29 mouse cellular contexts compared by ENCODE assay signal in the genomic region with DNA sequence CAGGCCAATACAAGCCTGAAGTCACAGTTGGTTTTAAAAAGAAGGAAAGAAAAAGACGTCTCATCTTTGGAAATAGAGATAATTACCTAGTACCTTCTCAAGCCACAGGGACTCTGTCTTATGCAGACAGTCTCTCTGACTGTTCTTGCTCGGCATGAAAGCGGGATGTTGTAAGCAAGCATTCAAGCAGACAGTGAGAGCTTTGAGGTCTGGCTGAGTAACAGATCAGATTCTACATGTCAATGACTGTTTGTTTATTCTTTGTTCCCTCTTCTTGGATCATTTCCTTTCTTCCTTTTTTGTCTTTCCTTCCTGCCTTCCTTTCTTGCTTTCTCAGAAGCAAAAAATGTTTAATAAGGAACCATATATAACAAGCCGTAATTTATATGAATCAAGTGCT.
A peak's percentile ranks its signal among the peaks of the same experiment; 100 is the strongest.
DNase-seq lines count a peak whose midpoint lies in the region; ATAC-seq and TF ChIP-seq lines count a peak whose summit lies in the region.
"Had no signal": no experiment of that assay in that cellular context is flagged by ENCODE, and none has a peak within 500 bp of the region (broad histone marks: within the 10 kb centered on the region; RNA-seq: fewer than 3 reads in every experiment).

No protein-coding gene starts in this region.

- H3K4me2 ChIP-seq in hindbrain, postnatal 0 days (ENCODE audit: low read depth, low read length): no peak overlapping the region
- H3K4me2 ChIP-seq in hindbrain, embryonic 11.5 days (replicated peaks; ENCODE audit: low read depth, low read length): no peak overlapping the region
- H3K4me2 ChIP-seq in lung, embryonic 15.5 days: no peak overlapping the region
- no peak overlapping the region for H3K4me2 ChIP-seq in lung, postnatal 0 days (replicated peaks; ENCODE audit: low read depth, low read length)
- H3K4me2 ChIP-seq: embryonic facial prominence, embryonic 13.5 days; embryonic facial prominence, embryonic 15.5 days; forebrain, embryonic 12.5 days had no signal

- no peak for TF ChIP-seq CTCF in hindbrain, postnatal 0 days (IDR thresholded peaks at IDR 0.05; ENCODE audit: low read depth)
- TF ChIP-seq CTCF in lung, postnatal 0 days (IDR thresholded peaks at IDR 0.05): no peak

- no peak overlapping the region for H3K9ac ChIP-seq in hindbrain, postnatal 0 days (replicated peaks; ENCODE audit: low read length)
- no peak overlapping the region for H3K9ac ChIP-seq in hindbrain, embryonic 11.5 days (ENCODE audit: low read depth, low read length)
- H3K9ac ChIP-seq in lung, embryonic 15.5 days: no peak overlapping the region
- no peak overlapping the region for H3K9ac ChIP-seq in lung, postnatal 0 days (replicated peaks; ENCODE audit: low read depth)
- H3K9ac ChIP-seq: embryonic facial prominence, embryonic 13.5 days; embryonic facial prominence, embryonic 15.5 days; forebrain, embryonic 12.5 days had no signal

- H3K4me1 ChIP-seq in hindbrain, postnatal 0 days (ENCODE audit: insufficient read depth, low read length): no peaks in the 10 kb centered on the region
- H3K4me1 ChIP-seq in hindbrain, embryonic 11.5 days (replicated peaks; ENCODE audit: control insufficient read depth, insufficient read depth, low read length): no peaks in the 10 kb centered on the region
- H3K4me1 ChIP-seq in lung, embryonic 15.5 days: no peaks in the 10 kb centered on the region
- no peaks in the 10 kb centered on the region for H3K4me1 ChIP-seq in lung, postnatal 0 days (ENCODE audit: insufficient read depth, low read depth, low read length)
- H3K4me1 ChIP-seq: embryonic facial prominence, embryonic 13.5 days; embryonic facial prominence, embryonic 15.5 days; forebrain, embryonic 10.5 days; forebrain, embryonic 12.5 days had no signal

- DNase-seq in hindbrain, postnatal 0 days (ENCODE audit: low spot score): no peak
- no peak for DNase-seq in hindbrain, embryonic 11.5 days (ENCODE audit: low spot score)
- DNase-seq in lung, postnatal 14 days: no peak
- peak; percentile 31 for DNase-seq in lung, postnatal 0 days (ENCODE audit: low spot score)
- no peak for DNase-seq in lung, postnatal 10 days
- DNase-seq in thymus, postnatal 14 days: no peak
- DNase-seq: adrenal gland, adult 8-10 months; adrenal gland, postnatal 14 days; adrenal gland, postnatal 36 days; B cell, adult 2 months; cerebellum, adult 18-20 months; cerebellum, adult 8-10 months; cerebellum, adult 9-11 months; cerebellum, postnatal 14 days; cerebellum, postnatal 36 days; embryo, embryonic 11 days had no signal

- H3K27me3 ChIP-seq in hindbrain, postnatal 0 days (ENCODE audit: insufficient read depth, low read length): no peaks in the 10 kb centered on the region
- H3K27me3 ChIP-seq in hindbrain, embryonic 11.5 days (ENCODE audit: control insufficient read depth, insufficient read depth, low read length): no peaks in the 10 kb centered on the region
- no peaks in the 10 kb centered on the region for H3K27me3 ChIP-seq in lung, embryonic 15.5 days
- no peaks in the 10 kb centered on the region for H3K27me3 ChIP-seq in lung, postnatal 0 days (replicated peaks; ENCODE audit: insufficient read depth, low read length)
- H3K27me3 ChIP-seq: CH12.LX; embryonic facial prominence, embryonic 13.5 days; embryonic facial prominence, embryonic 15.5 days; forebrain, embryonic 12.5 days had no signal

- H3K4me3 ChIP-seq in hindbrain, postnatal 0 days (ENCODE audit: low read length): no peak overlapping the region
- no peak overlapping the region for H3K4me3 ChIP-seq in hindbrain, embryonic 11.5 days (ENCODE audit: low read depth, low read length)
- H3K4me3 ChIP-seq in lung, embryonic 15.5 days: no peak overlapping the region
- H3K4me3 ChIP-seq in lung, postnatal 0 days (ENCODE audit: low read depth, low read length): no peak overlapping the region
- H3K4me3 ChIP-seq: embryonic facial prominence, embryonic 13.5 days; embryonic facial prominence, embryonic 15.5 days; erythroblast, embryonic 14.5 days; forebrain, embryonic 10.5 days; forebrain, embryonic 12.5 days had no signal

- no peaks in the 10 kb centered on the region for H3K9me3 ChIP-seq in hindbrain, postnatal 0 days (ENCODE audit: low read length)
- no peaks in the 10 kb centered on the region for H3K9me3 ChIP-seq in hindbrain, embryonic 11.5 days (ENCODE audit: control insufficient read depth, low read length)
- no peaks in the 10 kb centered on the region for H3K9me3 ChIP-seq in lung, embryonic 15.5 days
- H3K9me3 ChIP-seq in lung, postnatal 0 days (ENCODE audit: low read length): no peaks in the 10 kb centered on the region
- H3K9me3 ChIP-seq: embryonic facial prominence, embryonic 13.5 days; embryonic facial prominence, embryonic 15.5 days; forebrain, embryonic 10.5 days; forebrain, embryonic 12.5 days; G1E had no signal

- no peak for ATAC-seq in hindbrain, postnatal 0 days
- no peak for ATAC-seq in hindbrain, embryonic 11.5 days (ENCODE audit: low FRiP score)
- no peak for ATAC-seq in lung, embryonic 15.5 days (ENCODE audit: borderline replicate concordance, extremely low read depth, low FRiP score, low TSS enrichment)
- ATAC-seq in lung, postnatal 0 days: no peak
- ATAC-seq: activated CD4-positive, CD25-positive, alpha-beta regulatory T cell, adult 4 months; CD4-positive, CD25-positive, alpha-beta regulatory T cell, adult 4 months; forebrain, embryonic 14.5 days; forebrain, embryonic 16.5 days; Patski had no signal

- no peak for TF ChIP-seq EP300 in lung, postnatal 0 days (IDR thresholded peaks at IDR 0.05)

- WGBS in hindbrain, postnatal 0 days: 47% methylated on average over 4 of the region's 4 CpGs
- WGBS in hindbrain, embryonic 11.5 days: 38% methylated on average over 4 of the region's 4 CpGs
- WGBS in lung, embryonic 15.5 days: 37% methylated on average over 4 of the region's 4 CpGs
- WGBS in lung, postnatal 0 days: 38% methylated on average over 4 of the region's 4 CpGs

- no peaks in the 10 kb centered on the region for H3K36me3 ChIP-seq in hindbrain, postnatal 0 days (ENCODE audit: insufficient read depth, low read length)
- no peaks in the 10 kb centered on the region for H3K36me3 ChIP-seq in hindbrain, embryonic 11.5 days (ENCODE audit: control insufficient read depth, insufficient read depth, low read length)
- H3K36me3 ChIP-seq in lung, embryonic 15.5 days: no peaks in the 10 kb centered on the region
- no peaks in the 10 kb centered on the region for H3K36me3 ChIP-seq in lung, postnatal 0 days (ENCODE audit: insufficient read depth, low read length)
- H3K36me3 ChIP-seq: embryonic facial prominence, embryonic 13.5 days; embryonic facial prominence, embryonic 15.5 days; forebrain, embryonic 10.5 days; forebrain, embryonic 12.5 days; G1E had no signal

- H3K27ac ChIP-seq in hindbrain, postnatal 0 days: peak overlapping the region; percentile 26; the same call in 1 of the 2 replicates
- H3K27ac ChIP-seq in hindbrain, embryonic 11.5 days (ENCODE audit: low read depth, low read length): no peak overlapping the region
- peak overlapping the region; percentile 12; the same call in 1 of the 2 replicates for H3K27ac ChIP-seq in lung, embryonic 15.5 days
- no peak overlapping the region for H3K27ac ChIP-seq in lung, postnatal 0 days (ENCODE audit: low read length)
- H3K27ac ChIP-seq: embryonic facial prominence, embryonic 13.5 days; embryonic facial prominence, embryonic 15.5 days; forebrain, embryonic 10.5 days; forebrain, embryonic 12.5 days had no signal

Comparison
In these comparisons a context has a peak if more than half of its experiments do, and no peak if none do; other contexts are left out.
1. H3K27ac ChIP-seq: peak in hindbrain, postnatal 0 days (single experiment) and lung, embryonic 15.5 days (single experiment); none in hindbrain, embryonic 11.5 days (single experiment) and lung, postnatal 0 days (single experiment).